Mouse (Mus musculus) fat pad, adult 2 months (tissue): ENCODE results near the gene Hmgcs2.

Source experiments
- DNase-seq: peaks from one replicate; pipeline ENCODE4 v3.0.0-alpha.2; 2011; ENCODE audit warnings: low read depth, low spot score; ENCODE audit errors: extremely low read depth

The Hmgcs2 gene

GRCm38 (mm10) chr3:98279682-98280081 lies 553 bp upstream of the Hmgcs2 start:
- no peak for DNase-seq

DNA sequence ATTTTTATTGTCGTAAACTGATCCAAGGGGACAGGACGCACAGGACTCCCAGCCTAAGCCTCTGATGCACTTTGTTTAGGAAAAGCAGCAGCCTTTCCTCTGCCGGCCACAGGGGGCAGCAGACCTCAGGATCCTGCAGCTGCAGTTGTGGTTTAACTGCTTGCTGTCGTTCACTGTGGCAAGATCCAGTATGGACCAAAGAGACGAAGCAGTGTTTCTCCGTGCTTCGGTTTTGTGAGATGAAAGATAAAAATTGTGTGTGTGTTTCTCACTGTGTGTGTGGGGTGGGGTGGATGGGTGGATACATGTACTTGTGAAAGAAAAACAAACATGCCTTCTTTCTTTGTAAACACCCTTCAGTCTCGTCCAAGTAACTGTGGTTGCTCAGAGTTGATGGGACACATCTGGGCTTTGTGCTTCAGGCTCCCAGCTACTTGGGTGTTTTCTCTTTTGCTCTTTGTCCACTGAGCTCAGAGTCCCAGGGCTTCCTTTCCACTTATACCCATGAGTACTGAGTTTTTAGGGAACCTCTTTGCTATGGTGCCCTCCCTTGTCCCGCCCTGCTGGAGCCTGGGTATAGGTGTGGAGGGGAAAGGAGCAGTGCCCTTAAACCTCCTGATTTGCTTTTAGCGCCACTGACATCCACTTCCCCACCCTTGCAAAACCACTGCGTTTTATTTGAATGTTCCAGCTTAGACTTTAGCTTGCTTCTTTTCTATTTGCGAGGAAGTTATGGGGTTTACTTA lies 871 bp downstream of the Hmgcs2 start:
- DNase-seq: no peak

DNA sequence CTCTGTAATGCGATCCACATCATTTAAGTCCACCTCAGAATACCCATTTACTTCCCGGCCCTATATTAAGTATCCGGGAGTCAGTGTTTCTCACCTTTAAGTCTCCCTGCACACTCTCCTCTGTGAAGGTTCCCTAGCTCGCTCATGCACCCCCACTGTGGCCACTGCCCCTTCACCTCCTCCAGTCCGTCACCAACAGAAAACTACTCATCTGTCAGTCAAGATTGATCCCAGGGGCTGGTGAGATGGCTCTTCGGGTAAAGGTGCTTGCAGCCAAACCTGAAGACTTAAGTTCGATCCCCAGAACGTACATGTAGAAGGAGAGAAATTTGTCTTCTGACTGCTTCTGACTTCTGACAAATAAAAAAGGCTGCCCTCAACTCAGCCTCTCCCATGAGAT lies 2.2 kb downstream of the Hmgcs2 start:
- no peak for DNase-seq

DNA sequence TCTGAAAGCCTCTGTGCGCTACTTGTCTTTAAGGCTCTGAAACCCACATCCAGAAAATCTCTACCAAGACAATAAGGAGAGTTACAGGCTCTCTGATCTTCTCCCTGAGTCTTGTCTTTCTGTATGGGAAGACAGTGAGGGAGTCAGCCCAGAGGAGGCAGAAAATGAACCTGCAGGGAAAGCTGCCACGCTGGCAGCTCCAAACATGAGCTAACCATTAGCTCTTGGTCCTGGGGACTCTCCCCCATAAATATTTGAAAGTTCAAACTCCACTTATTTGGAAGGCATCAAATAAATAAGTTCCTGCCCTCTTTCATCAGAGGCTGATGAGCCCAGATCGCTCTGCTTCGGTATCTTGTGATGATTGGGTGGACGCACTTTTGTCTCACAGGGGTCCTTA lies 3.0 kb downstream of the Hmgcs2 start:
- DNase-seq: no peak

GRCm38 (mm10) chr3:98291044-98291443 lies 10.8 kb downstream of the Hmgcs2 start:
- no peak for DNase-seq

- DNase-seq: no peak
These were observed 15.7 kb downstream of the Hmgcs2 start for GRCm38 (mm10) chr3:98295965-98296364.

GRCm38 (mm10) chr3:98299391-98300100 lies 19.3 kb downstream of the Hmgcs2 start:
- no peak for DNase-seq

- no peak for DNase-seq
These were observed 20.0 kb downstream of the Hmgcs2 start for GRCm38 (mm10) chr3:98300266-98300665.

DNA sequence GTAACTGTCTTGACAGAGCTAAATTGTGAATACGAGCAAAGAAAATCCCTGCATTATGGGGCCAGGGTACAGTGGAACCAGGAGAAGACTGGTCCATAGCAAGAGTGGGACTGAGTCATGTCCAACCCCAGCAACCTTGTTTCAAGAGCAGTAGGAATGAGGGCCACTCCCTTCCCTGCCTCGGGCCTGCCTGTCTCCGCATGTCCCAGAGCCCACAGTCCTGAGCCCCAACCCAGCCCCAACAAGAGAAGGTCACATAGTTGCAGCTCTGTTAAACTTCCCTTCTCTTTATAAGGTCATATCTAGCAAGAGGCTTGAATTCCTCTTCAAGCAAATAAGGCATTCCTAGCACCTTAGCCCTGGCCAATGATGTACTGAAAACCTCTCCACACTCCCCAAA lies 21.5 kb downstream of the Hmgcs2 start:
- no peak for DNase-seq

- no peak for DNase-seq
These were observed 28.4 kb downstream of the Hmgcs2 start for GRCm38 (mm10) chr3:98308606-98309005.

GRCm38 (mm10) chr3:98310456-98310855 lies 30.2 kb downstream of the Hmgcs2 start:
- DNase-seq: no peak

DNA sequence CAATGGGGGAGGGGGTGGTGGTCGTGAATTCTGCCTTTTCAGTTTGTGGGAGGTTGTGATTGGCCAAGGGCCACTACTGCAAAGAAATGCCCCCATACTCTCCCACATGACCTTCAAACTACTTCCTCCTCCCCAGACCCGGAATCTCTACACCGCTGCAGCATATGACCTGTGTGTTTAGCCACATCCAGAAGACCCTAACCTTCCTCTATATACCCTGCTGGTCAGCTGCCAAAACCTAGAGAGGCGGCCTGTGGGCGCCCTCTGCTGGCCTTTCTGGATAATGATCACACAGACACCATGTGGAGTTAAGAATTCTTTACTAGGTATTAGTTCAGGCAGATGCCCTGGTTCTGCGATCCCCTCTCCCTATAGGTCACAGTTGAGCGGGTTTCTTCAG lies 32.6 kb downstream of the Hmgcs2 start:
- DNase-seq: no peak

GRCm38 (mm10) chr3:98313294-98314155 lies 33.3 kb downstream of the Hmgcs2 start:
- no peak for DNase-seq

GRCm38 (mm10) chr3:98315181-98315580 lies 34.9 kb downstream of the Hmgcs2 start:
- DNase-seq: no peak

DNA sequence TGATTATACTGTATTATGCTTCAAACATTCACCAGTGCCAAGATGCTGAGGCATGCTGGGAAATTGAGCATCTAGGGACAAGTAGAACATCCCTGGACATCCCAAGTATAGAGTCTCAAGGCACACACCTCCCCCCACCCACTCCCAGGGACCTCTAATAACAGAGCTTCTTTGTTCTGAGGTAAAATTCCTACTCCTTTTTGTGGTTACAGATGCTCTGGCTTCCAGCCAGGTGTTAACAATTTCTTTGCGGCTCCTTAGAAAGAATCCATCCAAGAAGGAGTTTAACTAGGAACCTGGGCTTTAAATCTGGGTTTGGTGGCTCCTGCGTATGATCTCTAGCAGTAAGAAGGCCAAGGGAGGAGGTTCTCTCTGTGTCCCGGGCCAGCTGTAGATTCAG lies 36.9 kb downstream of the Hmgcs2 start:
- no peak for DNase-seq

- no peak for DNase-seq
These were observed 39.0 kb downstream of the Hmgcs2 start for GRCm38 (mm10) chr3:98319190-98319589.

- DNase-seq: no peak
These were observed 42.0 kb downstream of the Hmgcs2 start for GRCm38 (mm10) chr3:98322209-98322608.

DNA sequence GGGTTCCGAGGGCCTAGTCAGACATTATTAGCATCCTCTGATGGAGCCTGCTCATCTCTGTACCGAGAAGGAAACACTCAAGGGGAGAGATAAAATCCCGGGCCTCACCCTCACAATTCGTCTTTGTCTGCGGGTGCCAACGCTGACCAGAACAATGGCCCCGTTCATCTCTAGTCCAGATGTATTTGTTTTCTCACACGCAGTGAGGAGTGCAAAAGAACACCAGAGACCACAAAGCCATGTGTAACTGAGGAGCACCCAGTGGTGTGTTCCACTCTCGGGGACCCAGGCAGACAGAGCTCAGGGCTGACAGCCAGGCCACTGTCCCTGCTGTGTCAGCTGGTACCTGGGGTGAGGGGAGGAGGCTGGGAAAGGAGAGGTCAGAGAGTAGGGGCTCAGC lies 44.0 kb downstream of the Hmgcs2 start:
- DNase-seq: no peak

DNA sequence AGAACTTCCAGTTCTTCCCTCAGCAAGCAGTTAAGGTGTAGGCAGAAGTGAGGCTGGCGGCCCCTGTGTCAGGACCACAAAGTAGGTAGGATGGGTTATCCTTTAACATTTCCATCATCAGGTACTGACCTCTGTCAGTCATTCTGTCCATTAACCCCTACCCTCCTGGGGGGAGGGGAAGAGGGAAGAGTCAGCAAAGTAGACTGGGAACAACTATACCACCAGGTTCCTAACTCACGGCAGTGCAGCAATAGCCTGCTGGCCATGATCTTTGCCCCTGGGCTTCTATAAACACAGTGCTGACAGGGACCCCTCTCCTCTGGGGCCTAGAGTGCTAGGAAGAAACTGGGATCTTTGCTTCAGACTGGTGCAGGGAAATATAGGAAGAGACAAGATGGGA lies 53.8 kb downstream of the Hmgcs2 start:
- no peak for DNase-seq

GRCm38 (mm10) chr3:98335331-98335730 lies 55.1 kb downstream of the Hmgcs2 start:
- DNase-seq: no peak

GRCm38 (mm10) chr3:98335886-98336285 lies 55.7 kb downstream of the Hmgcs2 start:
- DNase-seq: no peak
